Mouse (Mus musculus) left cerebral cortex, adult 18-20 months (tissue): ENCODE results near the gene Nme4. TPM values are rescaled to one million over a fixed set of nuclear protein-coding genes. Genes with fewer than 3 reads are reported as not detected.

ENCODE experiments used
- DNase-seq, 2 experiments: peaks; one replicate each; pipeline ENCODE4 v3.0.0; 2021 to 2022; ENCODE audit warnings: low spot score in 2 of 2, mixed read lengths in 1 of 2
- long read RNA-seq, 2 experiments: library from polyadenylated mRNA; stranded (forward); transcript quantifications; one replicate each; pipeline ENCODE4 v2.0.0; 2021
- total RNA-seq, 2 experiments: library from RNA; stranded (reverse); gene quantifications; 2 replicates each; pipeline ENCODE4 v1.2.3; 2021

Gene Nme4
- 1 to 10 TPM; 3.2 to 3.9 TPM for total RNA-seq
- long read RNA-seq, experiment 1, partial matches to known transcripts: 0 of 3 reads
- long read RNA-seq, experiment 1, other reads (novel, unspliced or antisense): 1 of 3 reads
- long read RNA-seq, experiment 2, partial matches to known transcripts: 0 of 1 reads
- long read RNA-seq, experiment 2, other reads (novel, unspliced or antisense): 0 of 1 reads

DNA sequence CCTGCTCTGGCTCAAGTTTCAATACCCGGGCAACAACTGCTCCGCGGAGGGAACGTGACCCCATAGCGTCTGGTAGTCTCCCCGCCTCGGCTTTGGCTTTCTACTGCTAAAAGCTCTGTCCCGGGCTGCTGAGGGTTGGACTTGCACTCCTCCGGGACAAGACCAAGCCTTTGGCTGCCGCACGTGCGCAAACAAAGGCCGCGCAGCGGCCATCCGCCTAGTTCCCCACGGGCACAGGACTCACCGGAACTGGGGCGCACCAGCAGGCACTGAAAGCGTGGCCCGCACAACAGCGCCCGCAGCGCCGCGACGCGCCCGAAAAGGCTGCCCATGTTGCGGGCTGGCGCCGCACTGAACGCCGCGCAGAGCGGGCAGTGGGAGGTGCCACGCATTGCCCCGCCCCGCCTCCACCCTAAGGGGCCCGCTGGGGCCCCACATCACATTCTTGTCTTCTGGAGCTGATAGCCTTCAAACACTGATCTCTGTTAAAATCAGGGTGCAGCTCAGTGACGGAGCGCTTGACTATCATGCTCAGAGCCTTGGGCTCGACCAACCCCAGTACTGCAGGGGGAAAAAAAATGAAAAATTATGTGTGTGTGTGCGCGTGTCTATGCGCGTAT, at the start of gene Nme4:
TSS of gene Nme4 (minus strand) at position 482 of the 620 bp plus-strand sequence.
- peak; percentile 68 to 80 for DNase-seq

DNA sequence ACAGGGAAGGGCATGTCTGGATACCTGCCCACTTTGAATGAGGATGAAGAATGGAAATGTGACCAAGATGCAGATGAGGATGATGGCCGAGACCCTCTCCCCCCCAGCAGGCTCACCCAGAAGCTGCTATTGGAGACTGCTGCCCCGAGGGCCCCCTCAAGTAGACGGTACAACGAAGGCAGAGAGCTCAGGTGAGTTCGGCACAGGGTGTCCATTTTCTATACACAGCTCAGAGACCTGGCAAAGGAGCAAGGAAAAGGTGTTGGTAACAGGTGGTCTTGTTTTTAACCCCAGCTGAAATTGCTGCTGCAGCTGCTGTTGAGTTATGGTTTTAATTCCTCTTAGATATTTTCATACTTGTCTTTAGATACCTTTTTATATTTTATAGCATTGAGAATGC, 48.0 kb upstream of the Nme4 start:
- DNase-seq: no peak

DNA sequence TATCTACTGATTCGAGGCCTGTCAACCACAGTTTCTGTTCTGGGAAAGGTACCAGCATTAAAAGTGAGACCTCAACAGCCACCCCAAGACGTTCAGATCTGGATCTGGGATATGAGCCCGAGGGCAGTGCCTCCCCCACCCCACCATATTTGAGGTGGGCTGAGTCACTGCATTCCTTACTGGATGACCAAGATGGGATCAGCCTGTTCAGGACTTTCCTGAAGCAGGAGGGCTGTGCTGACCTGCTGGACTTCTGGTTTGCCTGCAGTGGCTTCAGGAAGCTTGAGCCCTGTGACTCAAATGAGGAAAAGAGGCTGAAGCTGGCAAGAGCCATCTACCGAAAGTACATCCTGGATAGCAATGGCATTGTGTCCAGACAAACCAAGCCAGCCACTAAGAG, 47.4 kb upstream of the Nme4 start:
- DNase-seq: no peak

DNA sequence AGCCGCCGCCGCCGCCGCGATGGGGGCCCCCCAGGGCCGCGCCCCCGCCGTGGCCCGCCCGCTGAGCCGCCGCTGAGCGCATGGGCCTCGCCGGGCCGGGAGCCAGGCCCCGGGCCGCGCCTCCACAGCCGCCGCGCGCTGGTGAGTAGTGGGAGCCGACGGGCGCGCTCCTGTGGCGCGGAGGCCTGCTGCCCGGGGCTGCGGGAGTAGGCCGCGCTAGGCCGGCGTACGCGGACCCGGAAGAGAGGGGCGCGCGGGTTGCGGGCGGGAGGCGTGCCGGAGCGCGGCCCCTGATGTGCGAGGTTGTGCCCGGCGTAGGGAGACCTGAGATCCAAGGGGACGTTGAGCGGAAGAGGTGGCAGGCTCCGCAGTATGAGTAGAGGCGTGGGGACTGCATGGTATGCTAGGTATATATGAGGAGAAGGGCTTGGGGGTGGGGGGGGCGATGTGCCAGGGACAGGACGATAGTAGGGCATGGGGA, 43.5 kb upstream of the Nme4 start:
- peak; percentile 22 to 54 for DNase-seq

DNA sequence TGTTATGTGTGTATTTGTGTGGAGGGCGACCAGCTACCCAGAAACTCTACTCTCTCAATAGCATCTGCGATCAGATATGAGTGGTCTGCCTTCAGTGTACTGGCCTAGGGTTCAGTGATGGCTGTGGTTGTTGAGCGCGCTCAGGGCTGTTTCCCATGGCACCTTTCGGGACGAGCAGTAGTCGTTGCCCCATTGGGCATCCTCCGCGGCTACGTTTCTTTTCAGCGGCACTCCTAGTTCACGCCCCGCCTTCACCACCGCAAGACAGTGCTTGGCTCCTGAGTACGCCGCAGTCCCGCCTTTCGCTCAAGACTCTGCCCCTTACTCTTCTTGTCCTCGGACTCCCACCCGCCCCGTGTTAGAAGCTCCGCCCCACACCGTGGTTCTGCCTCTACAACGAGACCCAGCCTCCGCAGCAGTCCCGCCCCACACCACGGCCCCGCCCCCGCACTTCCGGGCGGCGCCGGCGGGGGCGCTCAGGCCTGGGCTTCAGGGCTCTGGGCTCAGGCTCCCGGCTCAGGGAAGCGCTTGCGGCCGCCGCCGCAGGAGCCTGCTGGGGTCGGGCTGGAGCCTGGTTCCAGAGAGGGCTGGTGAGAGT, 42.9 kb upstream of the Nme4 start, which contains the start of gene Axin1:
TSS of gene Axin1 (plus strand) at position 450 of the 598 bp plus-strand sequence.
- peak; percentile 85 to 94 for DNase-seq

- DNase-seq: no peak
Measured at GRCm38 (mm10) chr17:26137751-26138130, 42.3 kb upstream of the Nme4 start.

DNA sequence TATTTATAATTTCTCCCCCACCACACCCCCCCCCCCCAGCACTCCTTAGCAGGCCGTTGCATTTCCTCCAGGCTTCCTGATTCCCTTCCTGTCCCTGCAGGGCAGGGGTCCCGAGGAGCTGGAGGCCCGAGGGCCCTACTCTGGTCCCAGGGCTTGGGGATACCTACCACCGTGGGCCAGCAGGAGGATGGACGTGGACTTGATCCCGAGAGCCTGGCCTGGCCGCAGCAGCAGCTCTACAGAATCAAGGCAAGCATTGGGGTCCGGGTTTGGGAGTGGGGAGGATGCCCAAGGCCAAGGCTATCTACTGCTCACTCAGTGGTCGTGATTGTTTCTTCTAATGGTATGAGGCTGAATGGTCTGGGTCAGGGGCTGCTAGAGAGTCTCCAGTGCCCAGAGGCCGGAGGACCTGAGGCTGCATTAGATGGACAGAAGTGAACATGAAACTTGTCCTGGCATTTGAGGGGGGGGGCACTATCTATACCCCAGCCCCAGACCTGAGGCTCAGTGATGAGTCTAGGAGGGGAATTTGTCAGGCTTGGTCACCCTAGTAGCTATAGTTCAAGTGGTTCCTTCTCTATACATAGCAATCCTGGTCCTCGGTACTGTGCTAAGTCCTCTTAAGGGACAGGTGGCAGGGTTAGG, 41.8 kb upstream of the Nme4 start:
- DNase-seq: no peak

DNA sequence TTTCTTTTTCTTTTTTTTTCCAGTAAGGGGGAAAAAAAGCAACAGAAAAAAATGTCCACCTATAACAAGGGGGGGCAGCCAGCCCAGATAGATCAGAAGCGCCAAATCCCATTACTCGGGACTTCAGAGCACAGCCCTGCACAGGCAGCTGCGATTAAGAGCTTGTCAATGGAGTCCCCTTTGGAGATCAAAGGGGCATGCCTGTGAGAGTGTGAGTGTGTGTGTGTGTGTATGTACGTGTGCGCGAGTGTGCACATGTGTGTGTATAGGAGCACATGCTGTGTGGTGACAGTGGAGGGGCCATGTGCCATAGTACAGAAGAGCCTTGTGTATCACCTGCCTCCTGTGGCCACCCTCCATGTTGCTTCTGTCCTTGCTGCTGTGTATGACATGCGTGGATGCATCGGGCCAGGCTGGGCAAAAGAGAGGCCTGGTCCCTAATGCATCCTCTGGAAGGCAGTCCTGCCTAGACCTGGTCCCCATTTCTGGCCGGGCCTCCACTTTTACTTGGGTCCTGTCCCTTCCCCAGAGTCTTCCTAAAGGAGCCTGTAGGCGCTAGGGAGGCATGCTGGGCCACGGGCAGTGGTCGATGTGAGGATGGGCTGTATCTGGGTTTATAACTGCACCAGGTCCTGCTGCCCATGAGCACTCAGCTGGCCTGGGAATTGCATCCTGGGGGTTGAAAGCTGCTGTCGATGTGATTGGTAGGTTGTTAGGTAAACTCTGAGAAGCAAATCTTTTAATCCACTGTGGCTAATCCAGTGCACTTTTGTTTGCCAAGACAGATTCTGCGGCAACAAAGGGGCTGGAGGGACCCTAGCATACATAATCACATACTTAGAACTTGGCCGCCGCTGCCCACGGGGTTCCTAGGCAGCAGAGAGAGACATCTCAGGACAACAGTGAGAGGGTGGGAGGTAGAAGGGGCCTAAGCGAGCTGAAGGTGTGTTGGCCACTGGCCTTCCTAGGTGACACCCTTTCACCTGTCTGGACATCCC, 36.8 kb upstream of the Nme4 start:
- DNase-seq: no peak

- no peak for DNase-seq
Measured at GRCm38 (mm10) chr17:26131062-26131732, 35.8 kb upstream of the Nme4 start.

- no peak for DNase-seq
Measured at GRCm38 (mm10) chr17:26125226-26125625, 29.8 kb upstream of the Nme4 start.

- DNase-seq: no peak
Measured at GRCm38 (mm10) chr17:26124560-26124959, 29.2 kb upstream of the Nme4 start.

GRCm38 (mm10) chr17:26123267-26123684, 27.9 kb upstream of the Nme4 start, which contains the start of gene Mrpl28:
Gene Mrpl28 (plus strand): TSS chr17:26123500.
- peak; percentile 83 to 93 for DNase-seq

- no peak for DNase-seq
Measured at GRCm38 (mm10) chr17:26122431-26123140, 27.2 kb upstream of the Nme4 start.

DNA sequence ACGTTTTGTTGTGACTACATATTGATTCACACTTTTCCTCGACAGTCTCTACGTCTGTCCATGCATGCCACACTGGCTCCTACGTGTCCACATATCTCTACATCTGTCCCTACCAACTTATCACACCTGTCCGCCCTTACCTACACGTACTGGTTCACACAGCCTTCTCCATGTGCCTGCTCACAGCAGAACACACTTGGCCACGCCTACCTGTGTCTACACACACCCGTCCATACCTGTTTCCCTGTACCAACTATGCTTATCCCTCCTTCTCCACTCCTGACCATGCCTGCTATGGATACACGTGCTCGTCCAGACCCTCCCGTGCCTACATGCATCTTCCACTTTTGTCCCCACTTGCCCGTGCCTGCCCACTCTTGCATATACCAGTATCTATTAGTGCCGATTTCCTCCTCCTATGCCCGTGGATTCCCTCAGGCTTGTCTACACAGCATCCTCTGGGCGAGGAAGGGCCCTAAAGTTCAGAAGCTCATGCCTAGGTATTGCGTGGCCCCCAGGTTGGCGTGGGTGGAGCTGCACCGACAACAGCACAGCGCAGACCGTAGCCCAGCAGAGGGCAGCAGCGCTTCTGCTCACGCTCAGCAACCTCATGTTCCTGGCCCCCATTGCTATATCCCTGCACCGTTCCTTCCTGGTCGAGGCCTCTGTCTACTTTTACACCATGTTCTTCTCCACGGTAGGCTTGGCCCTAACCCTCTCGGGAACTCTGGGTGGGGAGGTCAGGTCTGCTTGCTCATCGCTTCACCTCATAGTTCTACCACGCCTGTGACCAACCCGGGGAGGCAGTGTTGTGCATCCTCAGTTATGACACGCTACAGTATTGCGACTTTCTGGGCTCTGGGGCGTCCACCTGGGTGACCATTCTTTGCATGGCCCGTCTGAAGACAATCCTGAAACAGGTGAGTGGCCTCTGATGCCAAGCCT, 24.6 kb upstream of the Nme4 start:
- DNase-seq: peak; percentile 56 to 71

DNA sequence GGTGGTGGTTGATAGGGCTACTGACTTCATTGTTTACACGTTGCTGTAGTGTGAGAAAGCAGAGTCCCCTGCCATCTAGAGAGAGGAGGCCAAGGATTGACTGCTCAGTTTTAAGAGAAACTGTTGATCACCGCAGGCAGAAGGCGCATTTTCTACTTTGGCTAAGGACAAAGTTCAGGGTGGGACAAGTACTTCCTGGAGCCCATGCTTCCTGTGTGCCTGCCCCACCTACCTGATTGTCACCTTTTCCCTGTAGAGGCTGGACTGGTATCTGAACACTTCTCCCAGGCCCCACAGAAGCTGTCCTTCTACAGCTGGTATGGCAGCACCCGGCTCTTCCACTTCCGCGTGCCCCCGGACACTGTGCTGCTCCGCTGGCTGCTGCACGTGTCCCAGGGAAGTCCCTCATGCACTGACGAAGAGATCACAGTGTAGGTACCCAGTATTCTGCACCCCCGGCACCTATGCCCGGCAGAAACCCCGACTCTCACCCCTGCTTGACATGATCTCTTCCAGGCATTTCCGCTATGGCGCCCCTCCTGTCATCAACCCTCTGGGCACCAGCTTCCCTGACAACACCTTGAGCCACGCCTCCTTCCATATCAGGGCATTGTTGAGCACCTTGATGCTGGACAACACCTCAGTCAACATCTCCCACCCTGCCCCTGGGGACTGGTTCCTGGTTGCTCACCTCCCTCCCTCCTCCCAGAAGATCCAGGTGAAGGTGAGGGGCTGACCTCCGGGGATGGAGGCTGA, 21.3 kb upstream of the Nme4 start:
- no peak for DNase-seq

DNA sequence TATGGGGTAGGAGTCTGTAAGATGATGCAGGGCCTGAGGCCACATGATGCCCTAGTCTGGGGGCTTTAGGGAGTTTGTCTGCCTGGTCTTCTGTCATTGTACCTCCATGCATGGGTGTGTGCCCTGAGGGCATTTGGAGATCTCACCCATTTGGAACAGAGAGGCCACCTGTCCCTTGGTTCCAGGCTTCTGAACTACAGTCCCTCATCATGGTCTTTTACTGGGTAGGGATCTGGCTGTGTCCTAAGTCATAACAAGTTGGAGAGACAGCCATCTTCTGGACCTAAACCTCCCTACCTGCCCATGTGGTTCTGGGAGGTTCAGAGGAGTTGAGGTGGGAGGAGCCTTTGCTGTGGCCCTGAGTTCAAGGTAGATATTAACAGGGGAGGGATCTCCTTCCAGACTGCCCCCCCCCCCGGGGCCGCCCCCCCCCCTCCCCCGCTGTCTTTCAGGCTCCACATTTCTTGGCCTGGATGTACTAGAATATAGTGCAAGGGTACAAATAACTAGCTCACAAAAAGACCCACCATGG, 20.6 kb upstream of the Nme4 start:
- DNase-seq: no peak

- DNase-seq: no peak
Measured at GRCm38 (mm10) chr17:26115205-26115898, 19.9 kb upstream of the Nme4 start.
